Mouse (Mus musculus): Measurements from ENCODE around the gene Tuba1a. TPM values are rescaled to one million over a fixed set of nuclear protein-coding genes. Genes with fewer than 3 reads are reported as not detected.

The Tuba1a gene
- total and polyA plus RNA-seq, 3 experiments = 153 to 533 (median 254) TPM

DNA sequence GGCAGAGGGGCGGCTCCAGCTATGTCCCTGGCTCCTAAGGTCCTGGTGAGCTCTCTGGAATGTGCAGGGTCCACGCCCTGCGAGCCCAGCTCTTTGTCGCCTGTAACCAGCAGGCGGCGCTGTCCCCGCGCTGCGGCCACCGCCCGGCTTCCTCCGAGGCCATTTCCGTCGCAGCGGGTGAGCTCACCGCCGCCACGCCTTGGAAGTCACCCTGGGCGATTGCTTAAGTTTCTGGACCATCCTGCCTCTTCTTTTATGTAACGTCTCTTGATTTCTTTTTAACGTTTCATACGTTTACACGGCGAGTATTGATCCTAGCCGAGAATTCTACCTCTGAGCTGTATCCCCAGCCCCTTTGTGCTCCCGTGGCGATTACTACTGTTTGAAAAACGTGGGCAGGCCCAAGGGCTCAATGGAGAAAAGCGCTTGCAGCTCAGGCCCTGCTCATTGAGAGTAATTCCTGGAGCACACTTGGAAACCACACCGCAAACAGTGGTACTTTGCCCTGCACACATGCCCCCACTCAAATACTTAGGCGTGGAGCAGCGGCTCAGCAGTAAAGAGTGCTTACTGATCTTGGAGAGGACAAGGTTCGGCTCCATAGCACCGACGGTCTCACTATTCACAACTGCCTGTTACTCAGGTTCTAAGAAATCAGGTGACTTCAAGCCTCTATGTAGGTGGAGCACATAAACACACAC is 39.7 kb upstream of the Tuba1a start:
- dilution Hi-C loops (cut with MboI; ENCODE audit: extremely low pct_ligation_motif_present, extremely low pct_unique_long_range_greater_than_20kb, low sequenced_read_pairs) = no loop called here
- Histone ChIP-seq H3K4me2 (ENCODE audit: insufficient read depth, low read depth, poor library complexity, severe bottlenecking) (peak overlapping the region; percentile 92), H3K79me2 (replicated peaks; ENCODE audit: control insufficient read depth, extremely low read depth, insufficient read depth, poor library complexity, severe bottlenecking) (no peaks in the 10 kb centered on the region), H3K27ac (ENCODE audit: insufficient read depth, low read depth) (peak overlapping the region; percentile 70), H3K4me1 (ENCODE audit: control insufficient read depth in 1 of 2, insufficient read depth in 2 of 2) (peaks cover 8 to 46% of the 10 kb centered on the region in 2 experiments), H3K27me3 (replicated peaks) (no peaks in the 10 kb centered on the region), H3K9me3 (replicated peaks; ENCODE audit: low read length) (no peaks in the 10 kb centered on the region), H3K36me3 (replicated peaks in 1 of 2; ENCODE audit: control insufficient read depth in 1 of 2, insufficient read depth in 1 of 2, low read length in 1 of 2) (no peaks in the 10 kb centered on the region), H3K4me3 (replicated peaks in 1 of 3; ENCODE audit: low read depth in 2 of 3, low read length in 2 of 3, poor library complexity in 1 of 3) (peak overlapping the region; percentile 57 to 82 (median 65)), H3K9ac (ENCODE audit: insufficient read depth, low read depth) (peak overlapping the region; percentile 74)
- in situ Hi-C loops (cut with MboI; ENCODE audit: low pct_ligation_motif_present, low pct_unique_long_range_greater_than_20kb, low sequenced_read_pairs) = loop anchor here (5.0 to 10.0 kb wide), 2 partner anchors 58 to 106 kb away; partner anchors contain the start of gene Tuba1b
- peak; percentile 96 for DNase-seq (ENCODE audit: extremely low read depth)
- TF ChIP-seq MEF2A (IDR thresholded peaks at IDR 0.05; ENCODE audit: borderline replicate concordance, low read depth, low read length) = peak; percentile 58
- TF ChIP-seq GABPA (IDR thresholded peaks at IDR 0.05; ENCODE audit: insufficient replicate concordance, low read depth, low read length) = no peak; the same call in 1 of the 2 replicates
- TF ChIP-seq ZKSCAN1 (IDR thresholded peaks at IDR 0.05; ENCODE audit: borderline replicate concordance, low read depth, low read length) = no peak
- peak; percentile 95 to 96 for TF ChIP-seq CTCF (conservative IDR thresholded peaks at IDR 0.05 in 1 of 2, IDR thresholded peaks at IDR 0.05 in 1 of 2; ENCODE audit: low read depth in 2 of 2, low read length in 2 of 2)
- TF ChIP-seq CHD1 (IDR thresholded peaks at IDR 0.05; ENCODE audit: low read depth, low read length) = no peak; the same call in 1 of the 2 replicates
- peak; percentile 66 for TF ChIP-seq MXI1 (IDR thresholded peaks at IDR 0.05; ENCODE audit: low read depth, low read length)
- TF ChIP-seq ZMIZ1 (IDR thresholded peaks at IDR 0.05; ENCODE audit: low read depth, low read length) = peak; percentile 61; the same call in 1 of the 2 replicates
- TF ChIP-seq BHLHE40 (IDR thresholded peaks at IDR 0.05; ENCODE audit: low read depth, low read length) = peak; percentile 31; the same call in 1 of the 2 replicates
- no peak; the same call in 1 of the 2 replicates for TF ChIP-seq ETS1 (conservative IDR thresholded peaks at IDR 0.05; ENCODE audit: low read depth, low read length)
- no peak for TF ChIP-seq JUN (IDR thresholded peaks at IDR 0.05; ENCODE audit: insufficient read depth, low read depth, low read length)
- TF ChIP-seq ZNF384 (IDR thresholded peaks at IDR 0.05; ENCODE audit: low read depth, low read length) = no peak
- peak; percentile 89 for TF ChIP-seq HCFC1 (IDR thresholded peaks at IDR 0.05; ENCODE audit: low read depth, low read length)
- TF ChIP-seq CHD2 (IDR thresholded peaks at IDR 0.05; ENCODE audit: low read length) = no peak
- TF ChIP-seq RAD21 (IDR thresholded peaks at IDR 0.05; ENCODE audit: low read depth, low read length) = peak; percentile 45
- TF ChIP-seq JUND (conservative IDR thresholded peaks at IDR 0.05; ENCODE audit: low read depth, low read length) = 0 out of 2 replicates have a peak, but pooled peaks have one; percentile 16
- TF ChIP-seq MAZ (IDR thresholded peaks at IDR 0.05; ENCODE audit: low read depth, low read length) = no peak
- TF ChIP-seq USF2 (conservative IDR thresholded peaks at IDR 0.05; ENCODE audit: low read depth, low read length) = no peak
- TF ChIP-seq ELF1 (IDR thresholded peaks at IDR 0.05; ENCODE audit: low read depth, low read length) = peak; percentile 89
- peak; percentile 79 for TF ChIP-seq SMC3 (IDR thresholded peaks at IDR 0.05; ENCODE audit: low read depth, low read length)
- peak; percentile 87; the same call in 1 of the 2 replicates for TF ChIP-seq MYC (IDR thresholded peaks at IDR 0.05; ENCODE audit: low read depth, low read length)
- TF ChIP-seq ZC3H11A (IDR thresholded peaks at IDR 0.05; ENCODE audit: low read depth, low read length) = no peak
- peak; percentile 79 for TF ChIP-seq POLR2A (IDR thresholded peaks at IDR 0.05; ENCODE audit: low read depth, low read length)
- peak; percentile 92 for TF ChIP-seq SIN3A (IDR thresholded peaks at IDR 0.05; ENCODE audit: low read length)
- TF ChIP-seq PAX5 (IDR thresholded peaks at IDR 0.05; ENCODE audit: low read length) = no peak
- TF ChIP-seq KAT2A (IDR thresholded peaks at IDR 0.05; ENCODE audit: insufficient replicate concordance, low read length) = no peak
- TF ChIP-seq IRF4 (IDR thresholded peaks at IDR 0.05; ENCODE audit: low read depth, low read length) = peak; percentile 71; the same call in 1 of the 2 replicates
- TF ChIP-seq RCOR1 (conservative IDR thresholded peaks at IDR 0.05; ENCODE audit: low read depth, low read length) = peak; percentile 44; the same call in 1 of the 2 replicates
- TF ChIP-seq MAFK (IDR thresholded peaks at IDR 0.05; ENCODE audit: insufficient replicate concordance, low read length) = no peak
- no peak for TF ChIP-seq USF1 (IDR thresholded peaks at IDR 0.05; ENCODE audit: low read depth, low read length)
- TF ChIP-seq EP300 (IDR thresholded peaks at IDR 0.05; ENCODE audit: low read length) = no peak
- no peak; the same call in 1 of the 2 replicates for TF ChIP-seq TBP (conservative IDR thresholded peaks at IDR 0.05; ENCODE audit: low read depth, low read length)
- no peak for TF ChIP-seq E2F4 (IDR thresholded peaks at IDR 0.05; ENCODE audit: insufficient replicate concordance, low read depth, low read length)
- TF ChIP-seq POLR2AphosphoS2 (IDR thresholded peaks at IDR 0.05; ENCODE audit: low read depth, low read length) = peak; percentile 88
- TF ChIP-seq MAX (IDR thresholded peaks at IDR 0.05; ENCODE audit: low read length) = peak; percentile 64
- TF ChIP-seq NELFE (IDR thresholded peaks at IDR 0.05; ENCODE audit: low read depth, low read length) = peak; percentile 89
- peak; percentile 46; the same call in 1 of the 2 replicates for TF ChIP-seq UBTF (IDR thresholded peaks at IDR 0.05; ENCODE audit: low read depth, low read length)
- TF ChIP-seq TCF12 (IDR thresholded peaks at IDR 0.05; ENCODE audit: low read depth, low read length) = peak; percentile 83
- peak; percentile 23; the same call in 1 of the 2 replicates for TF ChIP-seq NRF1 (IDR thresholded peaks at IDR 0.05; ENCODE audit: low read depth, low read length)

All from CH12.LX (cell line).